Mouse (Mus musculus) lung, embryonic 14.5 days (tissue): ENCODE measurements at regions not wholly inside any gene's neighbourhood (a gene's known extent, or its start where the extent isn't known, plus 50 kb on each side); places are given as distances from the start of the nearest gene placed in this dataset.
A peak's percentile ranks its signal among the peaks of the same experiment; 100 is the strongest.

Experiments
- ATAC-seq: fragments of 200-750 bp; cut with Nextera tagmentation; 2 replicates; pipeline ENCODE4 v1.8.0; 2017; ENCODE audit warnings: mild to moderate bottlenecking, moderate TSS enrichment, moderate library complexity; ENCODE audit not compliant: insufficient read depth
- DNase-seq: peaks from one replicate; pipeline ENCODE4 v3.0.0-alpha.2; 2015
- H3K27ac ChIP-seq: fragments of 300-500 bp; sonication (generic); 2 replicates; pipeline ENCODE4 v1.5.1; 2014; ENCODE audit warnings: low read depth, mild to moderate bottlenecking, moderate library complexity
- H3K27me3 ChIP-seq: fragments of 300-500 bp; sonication (generic); 2 replicates; pipeline ENCODE4 v1.6.1; 2014; ENCODE audit warnings: low read length, control low read depth; ENCODE audit not compliant: insufficient read depth
- H3K36me3 ChIP-seq: fragments of 300-500 bp; sonication (generic); 2 replicates; pipeline ENCODE4 v1.6.1; 2014; ENCODE audit warnings: control low read depth; ENCODE audit not compliant: insufficient read depth
- H3K4me1 ChIP-seq: fragments of 300-500 bp; sonication (generic); 2 replicates; pipeline ENCODE4 v1.6.1; 2014; ENCODE audit warnings: antibody characterized with exemption, control low read depth; ENCODE audit not compliant: insufficient read depth
- H3K4me2 ChIP-seq: fragments of 300-500 bp; sonication (generic); 2 replicates; pipeline ENCODE4 v1.6.1; 2014; ENCODE audit warnings: mild to moderate bottlenecking
- H3K4me3 ChIP-seq: fragments of 300-500 bp; sonication (generic); 2 replicates; pipeline ENCODE4 v1.5.1; 2014; ENCODE audit warnings: low read depth, low read length
- H3K9ac ChIP-seq: fragments of 300-500 bp; sonication (generic); 2 replicates; pipeline ENCODE4 v1.6.1; 2014
- H3K9me3 ChIP-seq: fragments of 300-500 bp; sonication (generic); 2 replicates; pipeline ENCODE4 v1.6.1; 2016; ENCODE audit warnings: low read depth, low read length, control low read depth
- CTCF ChIP-seq: IDR thresholded peaks from 2 replicates; pipeline ENCODE4 v1.5.1; 2016; ENCODE audit warnings: antibody characterized with exemption, low read depth
- WGBS: fragments of 180-500 bp; shearing (Covaris S2); extraction: QIAGEN DNeasy Blood & Tissue Kit; methylation state at CpG from one replicate; pipeline ENCODE4 v1.1.7; 2014; 5-methylcytosine and 5-hydroxymethylcytosine counted together

- no peaks in the 10 kb centered on the region for H3K36me3 ChIP-seq
- peaks cover 7% of the 10 kb centered on the region for H3K4me1 ChIP-seq
- H3K4me2 ChIP-seq = no peak overlapping the region
- H3K9ac ChIP-seq = no peak overlapping the region
- H3K4me3 ChIP-seq = no peak overlapping the region
- TF ChIP-seq CTCF = no peak
- ATAC-seq (no peak), DNase-seq (no peak)
- WGBS = 68% methylated on average over 17 of the region's 17 CpGs
- no peak overlapping the region for H3K27ac ChIP-seq
- H3K27me3 ChIP-seq = no peaks in the 10 kb centered on the region
- H3K9me3 ChIP-seq = no peaks in the 10 kb centered on the region
These were observed 185.8 kb upstream of the Jmjd1c start for GRCm38 (mm10) chr10:66909905-66910681.

- WGBS = 48% methylated on average over 10 of the region's 10 CpGs
- Histone ChIP-seq H3K36me3 (no peaks in the 10 kb centered on the region), H3K9ac (no peak overlapping the region), H3K27me3 (no peaks in the 10 kb centered on the region), H3K4me3 (no peak overlapping the region), H3K4me2 (peak overlapping the region; percentile 18; the same call in 1 of the 2 replicates), H3K27ac (peak overlapping the region; percentile 37; the same call in 1 of the 2 replicates), H3K9me3 (no peaks in the 10 kb centered on the region), H3K4me1 (peaks cover 7% of the 10 kb centered on the region)
- DNase-seq (peak; percentile 63), ATAC-seq (peak; percentile 48; the same call in 1 of the 2 replicates)
- no peak for TF ChIP-seq CTCF
These were observed 184.5 kb upstream of the Jmjd1c start for GRCm38 (mm10) chr10:66911261-66911911.

DNA sequence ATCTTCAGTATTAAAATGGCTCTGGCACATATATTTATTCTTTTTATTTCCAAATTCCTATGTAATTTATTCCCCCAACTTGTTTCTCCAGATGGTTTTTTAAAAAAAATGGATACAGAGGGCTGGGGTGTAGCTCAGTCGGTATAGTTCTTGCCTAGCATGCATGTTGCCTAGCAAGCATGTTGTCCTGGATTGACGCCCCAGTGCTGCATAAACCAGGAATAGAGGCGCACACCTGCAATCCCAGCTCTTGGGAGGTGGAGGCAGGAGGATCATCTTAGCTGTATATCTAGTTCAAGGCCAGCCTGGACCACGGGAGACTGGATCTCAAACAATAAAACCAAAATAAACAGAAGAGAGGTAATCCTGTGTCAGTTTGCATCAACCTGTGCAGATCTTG, 183.5 kb upstream of the Jmjd1c start:
- Histone ChIP-seq H3K4me3 (no peak overlapping the region), H3K9me3 (no peaks in the 10 kb centered on the region), H3K27ac (no peak overlapping the region), H3K4me2 (no peak overlapping the region), H3K36me3 (no peaks in the 10 kb centered on the region), H3K9ac (no peak overlapping the region), H3K27me3 (no peaks in the 10 kb centered on the region), H3K4me1 (peaks cover 7% of the 10 kb centered on the region)
- WGBS = 78% methylated on average over 4 of the region's 4 CpGs
- ATAC-seq = no peak
- no peak for TF ChIP-seq CTCF
- DNase-seq = no peak

DNA sequence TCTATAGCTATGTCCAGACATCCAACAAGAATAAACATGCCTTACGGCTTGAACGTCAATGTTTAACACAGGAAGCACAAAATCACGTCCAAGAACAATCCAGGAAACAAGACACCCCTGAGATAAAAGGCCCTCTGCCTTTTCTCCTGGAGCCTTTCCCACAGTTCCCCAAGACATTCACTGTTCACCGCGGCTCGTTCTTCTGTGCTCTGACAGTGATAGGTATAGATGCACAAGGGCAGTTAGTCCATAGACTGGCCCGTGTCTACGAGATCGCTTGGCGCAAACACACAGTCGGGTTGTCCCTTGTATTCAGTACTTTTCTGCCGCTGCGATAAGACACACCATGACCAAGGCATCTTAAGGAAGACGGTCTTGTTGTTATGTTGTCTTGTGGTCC, 182.7 kb upstream of the Jmjd1c start:
- no peaks in the 10 kb centered on the region for H3K27me3 ChIP-seq
- H3K27ac ChIP-seq = no peak overlapping the region
- DNase-seq (no peak), ATAC-seq (no peak)
- H3K9me3 ChIP-seq = no peaks in the 10 kb centered on the region
- no peak overlapping the region for H3K9ac ChIP-seq
- 49% methylated on average over 14 of the region's 14 CpGs for WGBS
- H3K36me3 ChIP-seq = no peaks in the 10 kb centered on the region
- H3K4me1 ChIP-seq = peaks cover 7% of the 10 kb centered on the region
- peak overlapping the region; percentile 27; the same call in 1 of the 2 replicates for H3K4me2 ChIP-seq
- no peak overlapping the region for H3K4me3 ChIP-seq
- TF ChIP-seq CTCF = no peak

GRCm38 (mm10) chr10:66913627-66914026, 182.3 kb upstream of the Jmjd1c start:
- H3K4me3 ChIP-seq = no peak overlapping the region
- peaks cover 7% of the 10 kb centered on the region for H3K4me1 ChIP-seq
- H3K9me3 ChIP-seq = no peaks in the 10 kb centered on the region
- 42% methylated on average over 8 of the region's 8 CpGs for WGBS
- no peaks in the 10 kb centered on the region for H3K36me3 ChIP-seq
- DNase-seq (peak; percentile 82), ATAC-seq (peak; percentile 65)
- peak overlapping the region; percentile 27; the same call in 1 of the 2 replicates for H3K4me2 ChIP-seq
- H3K27ac ChIP-seq = no peak overlapping the region
- no peak overlapping the region for H3K9ac ChIP-seq
- peak; percentile 46 for TF ChIP-seq CTCF
- no peaks in the 10 kb centered on the region for H3K27me3 ChIP-seq

DNA sequence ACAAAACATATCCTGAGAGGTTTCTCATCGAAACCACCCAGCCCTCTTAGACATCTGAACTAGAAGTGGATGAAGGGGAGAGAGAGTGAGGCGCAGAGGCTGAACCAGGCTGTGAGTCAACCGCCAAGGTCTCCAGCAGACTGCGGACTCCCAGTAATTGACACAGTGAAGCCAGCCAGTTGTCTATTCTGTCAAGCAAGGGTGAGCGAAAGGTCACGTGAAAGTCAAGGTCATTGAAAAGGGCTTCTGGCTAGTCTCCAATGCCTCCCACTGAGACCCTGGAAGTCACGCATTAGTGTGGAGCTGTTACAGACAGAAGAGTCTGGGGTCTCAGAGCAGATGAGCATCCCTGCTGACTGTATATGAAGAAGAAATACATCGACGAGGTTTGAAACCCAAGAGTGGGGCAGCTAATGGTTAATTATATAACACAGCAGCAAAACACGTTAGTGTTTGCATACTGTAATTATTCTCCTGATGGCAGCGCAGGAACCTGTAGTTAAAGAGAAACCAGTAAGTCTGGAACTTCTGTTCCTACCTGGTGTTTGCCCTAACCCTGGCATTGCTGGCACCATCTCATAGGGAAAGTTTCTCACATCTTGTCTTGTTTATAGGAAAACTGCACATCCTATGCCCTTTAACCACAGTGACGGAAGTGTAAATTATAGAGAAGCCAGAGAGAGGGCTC, 181.5 kb upstream of the Jmjd1c start:
- Histone ChIP-seq H3K9ac (no peak overlapping the region), H3K4me3 (no peak overlapping the region), H3K4me2 (no peak overlapping the region; the same call in 1 of the 2 replicates), H3K9me3 (no peaks in the 10 kb centered on the region), H3K27ac (no peak overlapping the region), H3K36me3 (no peaks in the 10 kb centered on the region), H3K27me3 (no peaks in the 10 kb centered on the region), H3K4me1 (peaks cover 7% of the 10 kb centered on the region)
- DNase-seq = no peak
- WGBS = 44% methylated on average over 12 of the region's 12 CpGs
- TF ChIP-seq CTCF = no peak
- no peak for ATAC-seq

DNA sequence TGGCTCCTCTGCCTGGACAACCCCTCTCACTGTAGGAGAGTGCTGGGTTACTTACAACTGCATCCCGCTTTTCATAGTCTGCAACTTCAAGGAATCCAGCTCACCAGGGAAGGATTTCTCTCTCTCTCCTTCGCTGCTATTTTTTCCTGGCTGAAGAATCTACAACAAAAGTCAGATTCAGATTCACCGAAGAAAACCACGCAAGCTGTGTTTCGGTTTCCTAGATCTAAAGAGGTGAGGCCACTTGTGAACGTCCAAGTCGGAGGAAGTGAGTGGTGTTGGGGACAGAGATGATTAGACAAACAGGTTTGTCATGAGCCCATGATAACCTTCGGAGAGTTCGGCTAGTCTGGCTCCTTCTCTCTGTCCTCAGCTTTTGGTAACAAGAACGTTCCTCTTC, 180.1 kb upstream of the Jmjd1c start:
- DNase-seq (no peak), ATAC-seq (no peak)
- Histone ChIP-seq H3K27me3 (no peaks in the 10 kb centered on the region), H3K27ac (no peak overlapping the region), H3K36me3 (no peaks in the 10 kb centered on the region), H3K9ac (no peak overlapping the region), H3K4me1 (peaks cover 7% of the 10 kb centered on the region), H3K9me3 (no peaks in the 10 kb centered on the region), H3K4me3 (no peak overlapping the region), H3K4me2 (no peak overlapping the region)
- WGBS = 57% methylated on average over 10 of the region's 10 CpGs
- TF ChIP-seq CTCF = no peak
